Mouse (Mus musculus): ENCODE data around the gene Gcnt3. TPM values are rescaled to one million over a fixed set of nuclear protein-coding genes. Genes with fewer than 3 reads are reported as not detected.
A peak's percentile ranks its signal among the peaks of the same experiment; 100 is the strongest.

Gcnt3 gene
- polyA plus RNA-seq, 1 experiment from 2014 or later: not detected

GRCm38 (mm10) chr9:70012408-70012901 is 25.4 kb downstream of the Gcnt3 start, which contains the start of gene Gtf2a2:
Gene Gtf2a2, plus strand, starts transcription at chr9:70012550.
- WGBS: under 1% methylated on average over 45 of the region's 57 CpGs
- peaks cover 22% of the 10 kb centered on the region for H3K4me1 ChIP-seq (replicated peaks)
- peak; percentile 98 for ATAC-seq
- H3K4me3 ChIP-seq (replicated peaks): peak within 1 kb of the TSS; percentile 67
- H3K4me2 ChIP-seq (replicated peaks): peak within 1 kb of the TSS; percentile 76
- peaks cover 34% of the 10 kb centered on the region for H3K36me3 ChIP-seq
- H3K27me3 ChIP-seq: no peaks in the 10 kb centered on the region
- peak within 1 kb of the TSS; percentile 90 for H3K27ac ChIP-seq
- H3K9me3 ChIP-seq: no peaks in the 10 kb centered on the region
- H3K9ac ChIP-seq (replicated peaks): peak within 1 kb of the TSS; percentile 89

GRCm38 (mm10) chr9:70011537-70012407 is 26.1 kb downstream of the Gcnt3 start:
- no peaks in the 10 kb centered on the region for H3K27me3 ChIP-seq
- ATAC-seq: peak; percentile 38
- peaks cover 33% of the 10 kb centered on the region for H3K36me3 ChIP-seq
- peak overlapping the region; percentile 90 for H3K27ac ChIP-seq
- peaks cover 22% of the 10 kb centered on the region for H3K4me1 ChIP-seq (replicated peaks)
- H3K9me3 ChIP-seq: no peaks in the 10 kb centered on the region
- peak overlapping the region; percentile 67 for H3K4me3 ChIP-seq (replicated peaks)
- 66% methylated on average over 14 of the region's 14 CpGs for WGBS
- peak overlapping the region; percentile 55 for H3K9ac ChIP-seq (replicated peaks)
- peak overlapping the region; percentile 76 for H3K4me2 ChIP-seq (replicated peaks)

DNA sequence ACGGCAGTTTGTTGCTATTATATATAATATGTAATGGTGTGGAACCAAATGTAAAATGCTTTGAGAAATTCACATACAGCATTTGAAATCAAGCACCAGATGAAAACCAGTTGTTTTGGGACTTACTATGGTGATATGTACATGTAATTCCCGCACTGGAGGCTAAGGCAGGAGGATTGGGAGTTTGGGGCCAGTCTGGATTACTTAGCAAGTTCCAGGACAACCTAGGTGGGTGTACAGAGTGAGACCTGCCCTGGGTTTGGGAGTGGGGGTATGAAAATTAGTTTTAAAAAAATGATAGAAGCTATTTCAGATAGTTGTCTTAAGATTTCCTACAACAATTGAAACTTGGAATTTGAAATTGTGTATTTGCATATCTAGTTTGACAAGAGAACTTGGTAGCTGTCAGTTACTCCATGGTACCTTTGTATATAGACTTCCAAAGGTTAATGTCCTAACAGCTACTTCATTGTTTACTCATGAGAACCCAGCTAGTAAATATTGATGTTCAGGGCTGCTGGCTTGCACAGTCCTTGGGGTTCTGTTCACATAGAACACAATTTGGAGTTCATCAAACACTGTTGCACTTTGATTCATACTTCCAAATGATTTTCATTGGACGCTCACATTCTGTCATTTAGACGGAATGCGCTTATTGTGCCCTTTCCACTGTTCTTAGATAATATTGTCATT is 27.0 kb downstream of the Gcnt3 start:
- no peak overlapping the region for H3K4me2 ChIP-seq (replicated peaks)
- ATAC-seq: no peak
- H3K27ac ChIP-seq: no peak overlapping the region
- WGBS: 96% methylated on average over 5 of the region's 5 CpGs
- no peak overlapping the region for H3K9ac ChIP-seq (replicated peaks)
- no peaks in the 10 kb centered on the region for H3K27me3 ChIP-seq
- peaks cover 22% of the 10 kb centered on the region for H3K4me1 ChIP-seq (replicated peaks)
- H3K36me3 ChIP-seq: peaks cover 32% of the 10 kb centered on the region
- H3K9me3 ChIP-seq: no peaks in the 10 kb centered on the region
- H3K4me3 ChIP-seq (replicated peaks): no peak overlapping the region

GRCm38 (mm10) chr9:70009754-70010304 is 28.1 kb downstream of the Gcnt3 start:
- Histone ChIP-seq H3K27me3 (no peaks in the 10 kb centered on the region), H3K4me1 (replicated peaks) (peaks cover 22% of the 10 kb centered on the region), H3K27ac (no peak overlapping the region), H3K4me2 (replicated peaks) (no peak overlapping the region), H3K9me3 (no peaks in the 10 kb centered on the region), H3K36me3 (peaks cover 38% of the 10 kb centered on the region), H3K4me3 (replicated peaks) (no peak overlapping the region), H3K9ac (replicated peaks) (no peak overlapping the region)
- no peak for ATAC-seq
- WGBS: 93% methylated on average over 8 of the region's 8 CpGs

DNA sequence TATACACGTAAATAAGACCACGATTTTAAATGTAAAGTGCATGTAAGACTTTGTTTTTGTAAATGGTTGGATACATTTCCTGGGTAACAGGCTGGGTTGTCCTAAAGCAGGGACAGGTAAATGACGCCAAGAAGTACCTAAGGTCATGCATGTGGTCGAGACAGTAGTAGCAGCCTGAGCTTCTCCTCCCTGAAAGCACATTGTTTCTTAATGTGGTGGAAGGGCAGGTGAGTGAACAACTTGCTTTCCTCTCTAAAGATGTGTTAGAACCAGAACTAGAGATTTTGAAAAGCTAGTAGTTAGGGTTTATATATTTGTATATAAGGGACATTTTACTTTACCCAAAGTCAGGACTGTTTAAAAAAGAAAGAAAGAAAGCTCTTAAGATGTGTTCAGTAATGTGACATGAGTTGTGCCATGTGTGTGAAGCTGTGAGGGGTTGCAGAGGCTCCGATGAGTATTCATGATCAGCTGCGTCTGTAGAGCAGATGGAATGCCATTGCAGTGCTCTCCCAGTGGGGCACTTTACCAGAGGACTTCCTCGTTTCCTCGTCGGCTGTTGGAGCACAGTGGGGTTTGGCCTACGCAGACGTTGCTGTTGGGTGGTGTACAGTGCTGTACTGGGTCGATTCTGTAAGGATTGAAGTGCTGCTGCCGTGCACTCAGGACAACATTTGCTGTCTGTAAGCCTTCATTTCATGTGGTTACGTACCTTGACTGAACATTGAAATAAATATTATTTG is 30.2 kb downstream of the Gcnt3 start:
- Histone ChIP-seq H3K4me3 (replicated peaks) (no peak overlapping the region), H3K36me3 (peaks cover 55% of the 10 kb centered on the region), H3K4me1 (replicated peaks) (peaks cover 5% of the 10 kb centered on the region), H3K4me2 (replicated peaks) (no peak overlapping the region), H3K27me3 (no peaks in the 10 kb centered on the region), H3K27ac (no peak overlapping the region), H3K9me3 (no peaks in the 10 kb centered on the region), H3K9ac (replicated peaks) (no peak overlapping the region)
- 88% methylated on average over 14 of the region's 14 CpGs for WGBS
- no peak for ATAC-seq

- ATAC-seq: no peak
- no peaks in the 10 kb centered on the region for H3K9me3 ChIP-seq
- H3K4me3 ChIP-seq (replicated peaks): no peak overlapping the region
- H3K27ac ChIP-seq: no peak overlapping the region
- H3K27me3 ChIP-seq: no peaks in the 10 kb centered on the region
- H3K4me2 ChIP-seq (replicated peaks): no peak overlapping the region
- peaks cover 61% of the 10 kb centered on the region for H3K36me3 ChIP-seq
- H3K9ac ChIP-seq (replicated peaks): no peak overlapping the region
- H3K4me1 ChIP-seq (replicated peaks): peaks cover 3% of the 10 kb centered on the region
- 94% methylated on average over 5 of the region's 5 CpGs for WGBS
These were observed 30.9 kb downstream of the Gcnt3 start for GRCm38 (mm10) chr9:70006984-70007383.

DNA sequence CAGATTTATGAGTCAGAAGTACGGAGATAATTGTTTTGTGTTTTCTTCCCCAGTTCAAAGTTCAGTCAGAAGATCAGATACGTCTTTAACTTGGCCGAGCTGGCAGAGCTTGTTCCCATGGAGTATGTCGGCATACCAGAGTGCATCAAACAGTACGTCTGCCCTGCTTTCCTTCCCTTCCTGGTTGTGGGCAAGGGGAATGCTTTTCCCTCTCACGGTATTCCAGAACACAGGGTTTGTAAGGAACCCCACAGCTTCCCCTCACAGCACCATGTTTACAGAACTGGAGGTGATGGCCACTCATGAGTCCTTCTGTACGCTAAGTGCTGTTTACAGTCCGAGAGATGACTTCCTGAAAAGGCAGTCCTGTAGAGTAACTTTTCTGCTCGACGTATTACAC is 34.4 kb downstream of the Gcnt3 start:
- no peak for ATAC-seq
- Histone ChIP-seq H3K9me3 (no peaks in the 10 kb centered on the region), H3K27ac (no peak overlapping the region), H3K4me3 (replicated peaks) (no peak overlapping the region), H3K27me3 (no peaks in the 10 kb centered on the region), H3K9ac (replicated peaks) (no peak overlapping the region), H3K4me2 (replicated peaks) (no peak overlapping the region), H3K36me3 (peaks cover 77% of the 10 kb centered on the region), H3K4me1 (replicated peaks) (no peaks in the 10 kb centered on the region)
- 93% methylated on average over 10 of the region's 10 CpGs for WGBS

- no peak for ATAC-seq
- 85% methylated on average over 1 of the region's 1 CpGs for WGBS
- Histone ChIP-seq H3K9ac (replicated peaks) (no peak overlapping the region), H3K4me3 (replicated peaks) (no peak overlapping the region), H3K4me1 (replicated peaks) (no peaks in the 10 kb centered on the region), H3K36me3 (peaks cover 87% of the 10 kb centered on the region), H3K27ac (no peak overlapping the region), H3K9me3 (no peaks in the 10 kb centered on the region), H3K4me2 (replicated peaks) (no peak overlapping the region), H3K27me3 (no peaks in the 10 kb centered on the region)
These were observed 38.6 kb downstream of the Gcnt3 start for GRCm38 (mm10) chr9:69999318-69999717.

DNA sequence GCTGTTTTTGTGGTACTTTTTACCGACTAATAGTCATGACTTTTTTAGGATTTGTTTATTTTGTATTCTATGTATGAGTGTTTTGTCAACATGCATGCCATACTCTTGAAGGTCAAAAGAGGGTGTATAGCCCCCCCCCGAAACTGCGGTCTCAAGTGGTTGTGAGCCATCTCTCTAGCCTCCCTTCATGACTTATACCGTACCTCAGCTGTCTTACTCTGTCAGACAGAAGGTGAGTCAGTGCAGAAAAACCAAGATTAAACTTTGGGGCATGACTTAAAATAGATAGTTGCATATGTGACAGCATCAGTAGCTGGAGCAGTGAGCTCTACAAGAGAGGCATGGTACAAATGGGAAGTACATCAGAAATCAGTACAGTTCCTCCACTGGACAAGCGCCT is 43.3 kb downstream of the Gcnt3 start:
- H3K4me1 ChIP-seq (replicated peaks): peaks cover 29% of the 10 kb centered on the region
- WGBS: 96% methylated on average over 5 of the region's 5 CpGs

GRCm38 (mm10) chr9:69993479-69993878 is 44.4 kb downstream of the Gcnt3 start:
- Histone ChIP-seq H3K27me3 (no peaks in the 10 kb centered on the region), H3K9ac (replicated peaks) (no peak overlapping the region), H3K4me3 (replicated peaks) (no peak overlapping the region), H3K4me2 (replicated peaks) (no peak overlapping the region), H3K9me3 (no peaks in the 10 kb centered on the region), H3K27ac (no peak overlapping the region), H3K36me3 (peaks cover 42% of the 10 kb centered on the region), H3K4me1 (replicated peaks) (peaks cover 33% of the 10 kb centered on the region)
- 80% methylated on average over 1 of the region's 1 CpGs for WGBS
- no peak for ATAC-seq

More for the DNA sequence above, 43.3 kb downstream of the Gcnt3 start:
- no peaks in the 10 kb centered on the region for H3K27me3 ChIP-seq
- ATAC-seq: no peak
- peaks cover 53% of the 10 kb centered on the region for H3K36me3 ChIP-seq
- H3K9ac ChIP-seq (replicated peaks): no peak overlapping the region
- H3K4me2 ChIP-seq (replicated peaks): no peak overlapping the region
- H3K9me3 ChIP-seq: no peaks in the 10 kb centered on the region
- H3K4me3 ChIP-seq (replicated peaks): no peak overlapping the region
- H3K27ac ChIP-seq: no peak overlapping the region

- no peak overlapping the region for H3K9ac ChIP-seq (replicated peaks)
- peaks cover 33% of the 10 kb centered on the region for H3K4me1 ChIP-seq (replicated peaks)
- no peak overlapping the region for H3K4me3 ChIP-seq (replicated peaks)
- ATAC-seq: no peak
- H3K4me2 ChIP-seq (replicated peaks): no peak overlapping the region
- 83% methylated on average over 5 of the region's 5 CpGs for WGBS
- no peaks in the 10 kb centered on the region for H3K27me3 ChIP-seq
- no peaks in the 10 kb centered on the region for H3K9me3 ChIP-seq
- H3K27ac ChIP-seq: no peak overlapping the region
- peaks cover 37% of the 10 kb centered on the region for H3K36me3 ChIP-seq
These were observed 45.0 kb downstream of the Gcnt3 start for GRCm38 (mm10) chr9:69992841-69993277.

Data from midbrain, embryonic 13.5 days (tissue).